Mouse (Mus musculus) stomach, embryonic 16.5 days (tissue): Measurements from ENCODE around the gene Hint3. TPM values are rescaled to one million over a fixed set of nuclear protein-coding genes. Genes with fewer than 3 reads are reported as not detected.
"Not testable (repeated sequence)": the region's sequence is repeated elsewhere in the genome, so short reads cannot be mapped to it uniquely, and the experiment has no call there.

Experiments used
- ATAC-seq: fragments of 200-750 bp; cut with Nextera tagmentation; 2 replicates; pipeline ENCODE4 v1.8.0; 2017; ENCODE audit warnings: moderate number of reproducible peaks, moderate TSS enrichment; ENCODE audit not compliant: insufficient read depth, low FRiP score
- H3K27ac ChIP-seq: fragments of 300-500 bp; sonication (generic); 2 replicates; pipeline ENCODE4 v1.5.1; 2014; ENCODE audit warnings: low read length
- H3K27me3 ChIP-seq: fragments of 300-500 bp; sonication (generic); 2 replicates; pipeline ENCODE4 v1.6.1; 2014; ENCODE audit warnings: low read length, control low read depth, mixed read lengths; ENCODE audit not compliant: control insufficient read depth, insufficient read depth
- H3K36me3 ChIP-seq: fragments of 300-500 bp; sonication (generic); 2 replicates; pipeline ENCODE4 v1.6.1; 2014; ENCODE audit warnings: low read length; ENCODE audit not compliant: control insufficient read depth, insufficient read depth
- H3K4me1 ChIP-seq: fragments of 300-500 bp; sonication (generic); 2 replicates; pipeline ENCODE4 v1.6.1; 2014; ENCODE audit warnings: low read length, control low read depth, mixed read lengths; ENCODE audit not compliant: control insufficient read depth, insufficient read depth
- H3K4me2 ChIP-seq: fragments of 300-500 bp; sonication (generic); 2 replicates; pipeline ENCODE4 v1.6.1; 2014; ENCODE audit warnings: low read depth, low read length, mixed read lengths
- H3K4me3 ChIP-seq: fragments of 300-500 bp; sonication (generic); replicated peaks from 2 replicates; pipeline ENCODE4 v1.5.1; 2014; ENCODE audit warnings: mild to moderate bottlenecking, low read length
- H3K9ac ChIP-seq: fragments of 300-500 bp; sonication (generic); 2 replicates; pipeline ENCODE4 v1.6.1; 2014; ENCODE audit warnings: low read length
- H3K9me3 ChIP-seq: fragments of 300-500 bp; sonication (generic); replicated peaks from 2 replicates; pipeline ENCODE4 v1.6.1; 2016; ENCODE audit warnings: low read length, control low read depth; ENCODE audit not compliant: control insufficient read depth
- WGBS: fragments of 180-500 bp; shearing (Covaris S2); extraction: QIAGEN DNeasy Blood & Tissue Kit; methylation state at CpG from one replicate; pipeline ENCODE4 v1.1.7; 2014; 5-methylcytosine and 5-hydroxymethylcytosine counted together
- polyA plus RNA-seq: library from polyadenylated mRNA; unstranded; fragments of >200 nt; fragmentation: Nextera tagmentation; extraction: Ambion mirVana; gene quantifications from 2 replicates; pipeline ENCODE4 v1.2.1, GENCODE M21; 2015

The Hint3 gene
- 33.0 and 36.3 TPM in 2 replicates for polyA plus RNA-seq

DNA sequence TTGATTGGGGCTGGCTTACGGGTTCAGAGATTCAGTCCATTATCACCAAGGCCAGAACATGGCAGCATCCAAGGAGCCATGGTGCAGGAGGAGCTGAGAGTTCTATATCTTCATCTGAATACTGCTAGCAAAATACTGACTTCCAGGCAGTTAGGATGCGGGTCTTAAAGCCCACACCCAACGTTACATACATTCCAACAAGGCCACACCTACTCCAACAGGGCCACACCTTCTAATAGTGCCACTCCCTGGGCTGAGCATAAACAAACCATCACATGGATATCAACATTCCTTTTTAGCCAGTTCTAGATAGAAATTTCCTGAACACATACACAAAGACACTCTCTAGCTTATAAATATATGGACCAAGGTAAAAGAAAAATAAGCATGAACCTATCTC lies at the start of gene Hint3:
TSS of gene Hint3 (minus strand) at position 120 of the 400 bp plus-strand sequence.
- H3K4me3 ChIP-seq = no peak within 1 kb of the TSS
- ATAC-seq = no peak
- H3K36me3 ChIP-seq = no peaks in the 10 kb centered on the region
- H3K4me2 ChIP-seq = no peak within 1 kb of the TSS
- H3K9me3 ChIP-seq = no peaks in the 10 kb centered on the region
- H3K4me1 ChIP-seq = no peaks in the 10 kb centered on the region
- H3K27ac ChIP-seq = no peak within 1 kb of the TSS
- H3K27me3 ChIP-seq = no peaks in the 10 kb centered on the region
- no peak within 1 kb of the TSS for H3K9ac ChIP-seq
- 81% methylated on average over 3 of the region's 3 CpGs for WGBS

DNA sequence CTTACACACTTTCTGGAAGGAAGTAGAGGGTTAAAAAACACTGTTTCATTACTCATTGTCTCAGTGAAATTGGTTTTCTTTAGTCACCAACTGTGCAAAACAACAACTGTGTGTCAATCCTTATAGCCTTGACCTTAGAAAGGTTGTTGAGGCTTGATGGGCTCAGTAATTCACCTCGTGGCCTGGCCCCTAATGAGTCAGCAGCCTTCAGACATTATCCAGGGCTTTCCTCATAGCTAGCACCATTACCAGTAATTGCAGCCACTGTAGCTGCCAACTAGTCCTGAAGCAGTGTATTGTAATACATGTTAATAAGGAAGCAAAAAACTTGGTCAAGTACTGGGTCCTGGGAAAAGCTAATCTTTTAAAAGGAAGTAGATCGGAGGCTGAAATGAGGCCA lies 48.6 kb upstream of the Hint3 start:
- H3K4me3 ChIP-seq = no peak overlapping the region
- H3K27ac ChIP-seq = no peak overlapping the region
- H3K27me3 ChIP-seq = no peaks in the 10 kb centered on the region
- no peaks in the 10 kb centered on the region for H3K9me3 ChIP-seq
- no peaks in the 10 kb centered on the region for H3K4me1 ChIP-seq
- no peak overlapping the region for H3K4me2 ChIP-seq
- ATAC-seq = no peak
- WGBS = 72% methylated on average over 2 of the region's 2 CpGs
- no peak overlapping the region for H3K9ac ChIP-seq
- H3K36me3 ChIP-seq = no peaks in the 10 kb centered on the region

DNA sequence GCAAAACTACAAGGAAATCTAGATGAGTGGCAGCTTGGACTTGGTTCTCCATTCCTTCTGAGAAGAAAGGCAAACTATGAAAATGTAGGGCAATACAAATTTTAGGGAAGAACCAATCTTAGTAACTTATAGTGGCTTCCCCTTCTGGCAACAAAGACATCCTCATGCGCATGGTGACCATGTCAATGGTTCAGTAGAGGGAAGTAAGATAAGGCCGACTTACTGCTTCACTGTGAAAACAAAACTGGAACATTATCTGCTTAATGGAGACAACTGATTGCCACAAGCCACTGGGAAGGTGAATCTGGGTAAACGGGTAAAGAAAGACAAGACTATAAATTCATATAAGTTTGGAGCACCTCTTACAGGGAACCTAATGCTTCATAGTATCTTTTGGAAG lies 45.4 kb upstream of the Hint3 start:
- Histone ChIP-seq H3K9ac (no peak overlapping the region), H3K27ac (no peak overlapping the region), H3K36me3 (peaks cover 7% of the 10 kb centered on the region; the same call in 1 of the 2 replicates), H3K4me3 (no peak overlapping the region), H3K4me2 (no peak overlapping the region), H3K4me1 (no peaks in the 10 kb centered on the region), H3K9me3 (no peaks in the 10 kb centered on the region), H3K27me3 (no peaks in the 10 kb centered on the region)
- 81% methylated on average over 3 of the region's 3 CpGs for WGBS
- ATAC-seq = no peak

DNA sequence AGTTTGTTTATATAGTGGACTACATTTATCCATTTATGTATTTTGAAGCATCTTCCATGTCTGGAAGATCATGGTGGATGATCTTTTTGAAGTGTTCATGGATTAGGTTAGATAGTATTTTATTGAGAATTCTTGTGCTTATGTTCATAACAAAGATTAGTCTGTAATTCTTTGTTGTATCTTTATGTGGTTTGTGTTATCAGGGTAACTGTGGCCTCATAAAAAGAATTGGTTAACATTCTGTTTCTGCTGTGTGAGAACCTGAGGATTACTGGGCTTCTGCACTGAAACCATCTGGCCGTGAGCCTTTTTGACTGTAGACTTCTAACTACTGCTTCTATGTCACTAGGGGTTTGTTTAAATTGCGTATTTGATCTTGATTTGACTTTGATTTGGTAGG lies 37.1 kb upstream of the Hint3 start:
- no peak overlapping the region for H3K4me2 ChIP-seq
- peaks cover 9% of the 10 kb centered on the region; the same call in 1 of the 2 replicates for H3K36me3 ChIP-seq
- H3K9me3 ChIP-seq = no peaks in the 10 kb centered on the region
- WGBS = 82% methylated on average over 2 of the region's 2 CpGs
- no peak overlapping the region for H3K4me3 ChIP-seq
- no peak for ATAC-seq
- H3K4me1 ChIP-seq = no peaks in the 10 kb centered on the region
- no peak overlapping the region for H3K27ac ChIP-seq
- H3K27me3 ChIP-seq = no peaks in the 10 kb centered on the region
- no peak overlapping the region for H3K9ac ChIP-seq

DNA sequence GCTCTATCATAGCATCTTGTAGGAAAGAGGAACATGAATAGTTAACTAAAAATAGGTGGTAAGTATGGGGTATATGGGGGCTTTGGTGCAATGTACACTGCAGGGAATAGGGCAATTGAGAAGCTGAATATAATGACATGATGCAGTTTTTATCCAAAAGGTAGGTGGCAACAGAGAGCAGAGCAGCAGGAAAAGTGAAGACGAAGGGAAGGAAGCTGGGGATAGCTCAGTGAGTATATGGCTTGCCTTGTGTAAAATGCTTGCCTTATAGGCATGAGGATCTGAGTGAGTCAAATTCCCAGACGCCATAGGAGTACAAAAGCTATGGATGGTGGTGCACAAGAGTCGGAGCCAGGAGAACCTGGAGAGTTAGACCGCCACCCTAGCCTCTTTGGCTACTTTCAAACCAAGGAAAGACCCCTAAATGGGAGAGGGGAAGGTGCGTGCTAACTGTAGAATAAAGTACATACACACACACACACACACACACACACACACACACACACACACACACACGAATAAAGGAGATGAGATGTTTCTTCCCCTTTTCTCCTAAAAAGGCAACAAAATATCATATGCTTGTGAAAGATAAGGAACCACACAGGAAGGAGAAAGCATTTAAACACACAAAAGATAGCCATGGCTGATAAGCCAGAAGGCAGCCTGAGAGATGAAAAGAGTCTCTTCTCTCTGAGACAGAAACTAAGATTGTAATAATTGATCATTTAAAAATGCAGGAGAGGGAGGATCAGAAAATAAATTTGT lies 31.3 kb upstream of the Hint3 start:
- Histone ChIP-seq H3K27me3 (no peaks in the 10 kb centered on the region), H3K27ac (no peak overlapping the region), H3K4me1 (no peaks in the 10 kb centered on the region), H3K4me3 (no peak overlapping the region), H3K4me2 (no peak overlapping the region), H3K9ac (no peak overlapping the region), H3K36me3 (0 out of 2 replicates have a peak, but pooled peaks cover 5% of the 10 kb centered on the region), H3K9me3 (no peaks in the 10 kb centered on the region)
- 82% methylated on average over 6 of the region's 6 CpGs for WGBS
- ATAC-seq = no peak

DNA sequence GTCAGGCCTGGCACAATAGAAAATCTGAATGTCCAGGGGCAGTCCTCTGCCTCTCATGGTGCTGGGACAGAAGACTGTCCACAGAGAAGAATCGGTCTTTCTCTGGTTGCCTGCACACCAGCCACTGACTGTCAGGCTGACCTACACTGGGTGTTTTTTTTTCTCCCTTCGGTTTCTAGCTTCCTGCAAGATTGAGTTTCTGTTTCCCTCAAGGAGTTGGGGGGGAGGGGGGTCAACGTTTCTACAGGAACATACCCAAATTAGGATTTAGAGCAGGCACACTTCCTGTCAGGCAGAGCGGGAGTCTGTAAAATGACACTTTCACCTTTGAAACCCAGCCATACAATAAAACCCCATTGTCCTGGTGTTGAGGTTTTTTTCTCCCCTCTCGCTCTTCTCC lies 26.2 kb upstream of the Hint3 start:
- WGBS = 16% methylated on average over 5 of the region's 5 CpGs
- Histone ChIP-seq H3K4me3 (peak overlapping the region; percentile 25), H3K36me3 (no peaks in the 10 kb centered on the region), H3K27me3 (no peaks in the 10 kb centered on the region), H3K27ac (peak overlapping the region; percentile 15; the same call in 1 of the 2 replicates), H3K4me2 (peak overlapping the region; percentile 40), H3K4me1 (no peaks in the 10 kb centered on the region), H3K9me3 (no peaks in the 10 kb centered on the region), H3K9ac (peak overlapping the region; percentile 55)
- ATAC-seq = peak; percentile 10; the same call in 1 of the 2 replicates

DNA sequence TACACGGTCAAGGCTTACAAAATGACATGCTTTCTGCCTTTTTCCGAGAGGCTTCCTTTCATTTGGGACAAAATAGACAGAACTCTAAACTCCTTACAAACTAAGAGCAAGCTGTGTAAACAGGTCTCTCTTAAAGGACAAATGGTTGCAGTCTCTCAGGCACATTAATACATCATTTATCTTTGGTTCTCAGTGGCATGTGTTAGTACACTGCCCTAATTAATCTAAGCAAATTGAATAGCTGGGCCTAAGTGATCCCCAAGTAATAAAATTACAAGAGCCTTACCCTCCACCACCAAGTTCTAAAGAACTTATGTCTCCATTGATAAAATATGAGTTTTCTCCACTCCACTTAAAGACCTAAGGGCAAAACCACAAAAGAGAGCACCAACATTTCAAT lies 18.2 kb upstream of the Hint3 start:
- no peak overlapping the region for H3K27ac ChIP-seq

DNA sequence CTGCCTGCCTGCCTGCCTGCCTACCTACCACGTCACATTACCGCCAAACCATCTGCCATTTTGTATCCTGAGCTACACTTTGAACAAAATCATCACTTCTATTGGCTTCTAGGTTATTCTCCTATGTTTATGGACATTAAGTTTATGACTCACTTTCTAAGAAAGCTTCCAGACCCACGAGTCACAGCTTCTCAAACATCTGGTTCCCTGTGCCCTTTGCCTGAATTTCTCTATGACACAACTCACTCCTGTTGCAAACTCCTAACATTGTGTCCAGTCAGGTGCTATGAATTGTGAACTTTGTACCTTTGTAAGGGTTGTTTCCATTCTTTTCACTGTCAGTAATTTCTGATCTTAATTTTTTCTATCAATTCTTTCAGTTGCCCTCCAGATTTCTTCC lies 8.8 kb upstream of the Hint3 start:
- no peak overlapping the region for H3K4me3 ChIP-seq
- no peaks in the 10 kb centered on the region for H3K27me3 ChIP-seq
- no peak overlapping the region for H3K27ac ChIP-seq
- no peak overlapping the region for H3K9ac ChIP-seq
- no peaks in the 10 kb centered on the region for H3K9me3 ChIP-seq
- no peaks in the 10 kb centered on the region for H3K4me1 ChIP-seq
- ATAC-seq = no peak
- H3K4me2 ChIP-seq = no peak overlapping the region
- 75% methylated on average over 3 of the region's 3 CpGs for WGBS
- H3K36me3 ChIP-seq = no peaks in the 10 kb centered on the region

More for the DNA sequence above, 18.2 kb upstream of the Hint3 start:
- H3K9me3 ChIP-seq = no peaks in the 10 kb centered on the region
- 31% methylated on average over 2 of the region's 2 CpGs for WGBS
- no peak overlapping the region for H3K4me3 ChIP-seq
- H3K27me3 ChIP-seq = no peaks in the 10 kb centered on the region
- 0 out of 2 replicates have a peak, but pooled peaks cover 5% of the 10 kb centered on the region for H3K36me3 ChIP-seq
- no peak overlapping the region for H3K9ac ChIP-seq
- ATAC-seq = no peak
- no peaks in the 10 kb centered on the region for H3K4me1 ChIP-seq
- H3K4me2 ChIP-seq = no peak overlapping the region

DNA sequence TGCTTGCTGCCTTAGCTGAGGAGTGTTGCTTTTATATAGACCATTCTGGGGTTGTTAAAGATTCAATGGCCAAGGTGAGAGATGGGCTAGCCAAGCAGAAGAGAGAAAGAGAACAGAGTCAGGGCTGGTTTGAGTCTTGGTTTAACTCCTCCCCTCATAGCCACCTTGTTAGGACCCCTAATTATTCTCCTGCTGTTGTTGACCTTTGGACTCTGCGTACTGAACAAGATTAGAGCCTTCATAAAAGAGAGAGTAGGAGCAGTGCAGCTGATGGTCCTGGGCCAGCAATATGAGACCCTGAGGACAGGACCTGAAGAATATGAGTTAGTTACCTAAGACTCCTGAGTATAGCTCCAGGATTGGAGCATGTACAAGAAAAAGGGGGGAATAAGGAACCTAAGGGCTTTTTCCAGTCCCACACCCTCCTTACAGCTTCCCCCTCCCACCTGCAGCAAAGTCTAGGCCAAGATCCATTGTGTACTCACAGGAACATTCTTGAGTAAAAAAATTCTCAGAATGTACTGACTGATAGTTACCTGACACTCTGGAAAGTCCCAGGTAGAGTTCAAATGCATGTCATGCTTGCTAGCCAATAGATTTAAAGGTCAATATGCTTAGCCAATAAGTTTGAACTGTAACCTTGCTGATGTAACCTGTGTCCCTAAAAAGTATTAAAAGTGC lies 7.2 kb upstream of the Hint3 start:
- H3K4me2 ChIP-seq, H3K36me3 ChIP-seq, H3K4me1 ChIP-seq, H3K27ac ChIP-seq, H3K9me3 ChIP-seq, H3K4me3 ChIP-seq, H3K9ac ChIP-seq, H3K27me3 ChIP-seq, ATAC-seq: not testable (repeated sequence)
- WGBS = 65% methylated on average over 1 of the region's 1 CpGs
